Mouse (Mus musculus) embryonic facial prominence, embryonic 15.5 days (tissue): Measurements from ENCODE around the gene Ifna4. TPM values are rescaled to one million over a fixed set of nuclear protein-coding genes. Genes with fewer than 3 reads are reported as not detected.
"Not testable (repeated sequence)": the region's sequence is repeated elsewhere in the genome, so short reads cannot be mapped to it uniquely, and the experiment has no call there.

Experiments used
- ATAC-seq: fragments of 200-750 bp; cut with Nextera tagmentation; 2 replicates; pipeline ENCODE4 v1.8.0; 2017; ENCODE audit warnings: low read depth, moderate TSS enrichment; ENCODE audit not compliant: insufficient number of reproducible peaks, low FRiP score, low TSS enrichment
- H3K27ac ChIP-seq: fragments of 300-500 bp; sonication (generic); replicated peaks from 2 replicates; pipeline ENCODE4 v1.5.1; 2015; ENCODE audit warnings: mild to moderate bottlenecking, inconsistent platforms
- H3K27me3 ChIP-seq: fragments of 300-500 bp; sonication (generic); 2 replicates; pipeline ENCODE4 v1.6.1; 2015; ENCODE audit warnings: inconsistent platforms
- H3K36me3 ChIP-seq: fragments of 300-500 bp; sonication (generic); 2 replicates; pipeline ENCODE4 v1.6.1; 2015; ENCODE audit warnings: mild to moderate bottlenecking, inconsistent platforms
- H3K4me1 ChIP-seq: fragments of 300-500 bp; sonication (generic); 2 replicates; pipeline ENCODE4 v1.6.1; 2015; ENCODE audit warnings: inconsistent platforms
- H3K4me2 ChIP-seq: fragments of 300-500 bp; sonication (generic); replicated peaks from 2 replicates; pipeline ENCODE4 v1.6.1; 2015; ENCODE audit warnings: mild to moderate bottlenecking, inconsistent platforms
- H3K4me3 ChIP-seq: fragments of 300-500 bp; sonication (generic); replicated peaks from 2 replicates; pipeline ENCODE4 v1.5.1; 2015; ENCODE audit warnings: mild to moderate bottlenecking, inconsistent platforms
- H3K9ac ChIP-seq: fragments of 300-500 bp; sonication (generic); 2 replicates; pipeline ENCODE4 v1.6.1; 2015; ENCODE audit warnings: inconsistent platforms
- H3K9me3 ChIP-seq: fragments of 300-500 bp; sonication (generic); replicated peaks from 2 replicates; pipeline ENCODE4 v1.6.1; 2016; ENCODE audit warnings: inconsistent platforms
- WGBS: fragments of 180-500 bp; shearing (Covaris S2); methylation state at CpG from one replicate; pipeline ENCODE4 v1.1.7; 2015; 5-methylcytosine and 5-hydroxymethylcytosine counted together
- polyA plus RNA-seq: library from polyadenylated mRNA; unstranded; fragments of >200 nt; fragmentation: Nextera tagmentation; extraction: Ambion mirVana; gene quantifications from 2 replicates; pipeline ENCODE4 v1.2.1, GENCODE M21; 2015

Ifna4 gene
- polyA plus RNA-seq, 1 experiment from 2014 or later = not detected

GRCm38 (mm10) chr4:88830523-88830922, 11.1 kb upstream of the Ifna4 start:
- H3K4me2 ChIP-seq = no peak overlapping the region
- H3K4me3 ChIP-seq = no peak overlapping the region
- H3K9ac ChIP-seq = no peak overlapping the region
- H3K27ac ChIP-seq = no peak overlapping the region
- no peak for ATAC-seq
- no peaks in the 10 kb centered on the region for H3K27me3 ChIP-seq
- H3K4me1 ChIP-seq = no peaks in the 10 kb centered on the region
- H3K9me3 ChIP-seq = no peaks in the 10 kb centered on the region
- H3K36me3 ChIP-seq = no peaks in the 10 kb centered on the region
- 22% methylated on average over 4 of the region's 4 CpGs for WGBS

GRCm38 (mm10) chr4:88835225-88835624, 6.4 kb upstream of the Ifna4 start, which contains the start of gene Ifna5:
Gene Ifna5, plus strand, starts transcription at chr4:88835525.
- H3K4me3 ChIP-seq, H3K9ac ChIP-seq, H3K27me3 ChIP-seq, H3K27ac ChIP-seq, H3K4me1 ChIP-seq, H3K36me3 ChIP-seq, ATAC-seq, H3K9me3 ChIP-seq, H3K4me2 ChIP-seq: not testable (repeated sequence)
- 81% methylated on average over 1 of the region's 1 CpGs for WGBS

GRCm38 (mm10) chr4:88838828-88839227, 2.8 kb upstream of the Ifna4 start:
- no peaks in the 10 kb centered on the region for H3K4me1 ChIP-seq
- no peak for ATAC-seq
- H3K9ac ChIP-seq = no peak overlapping the region
- no peak overlapping the region for H3K4me3 ChIP-seq
- no peak overlapping the region for H3K27ac ChIP-seq
- no peak overlapping the region for H3K4me2 ChIP-seq
- 34% methylated on average over 3 of the region's 3 CpGs for WGBS
- H3K27me3 ChIP-seq = no peaks in the 10 kb centered on the region
- H3K9me3 ChIP-seq = no peaks in the 10 kb centered on the region
- no peaks in the 10 kb centered on the region for H3K36me3 ChIP-seq

- Histone ChIP-seq H3K36me3 (no peaks in the 10 kb centered on the region), H3K9ac (no peak overlapping the region), H3K4me2 (no peak overlapping the region), H3K27ac (no peak overlapping the region), H3K4me1 (no peaks in the 10 kb centered on the region), H3K4me3 (no peak overlapping the region), H3K27me3 (no peaks in the 10 kb centered on the region), H3K9me3 (no peaks in the 10 kb centered on the region)
- 67% methylated on average over 3 of the region's 3 CpGs for WGBS
- ATAC-seq = no peak
These were observed 1.6 kb upstream of the Ifna4 start for GRCm38 (mm10) chr4:88840058-88840457.

GRCm38 (mm10) chr4:88845334-88845733, 3.7 kb downstream of the Ifna4 start:
- Histone ChIP-seq H3K9me3 (no peaks in the 10 kb centered on the region), H3K27me3 (no peaks in the 10 kb centered on the region), H3K36me3 (no peaks in the 10 kb centered on the region), H3K4me3 (no peak overlapping the region), H3K4me2 (no peak overlapping the region), H3K9ac (no peak overlapping the region), H3K27ac (no peak overlapping the region), H3K4me1 (no peaks in the 10 kb centered on the region)
- no peak for ATAC-seq
- WGBS = 52% methylated on average over 2 of the region's 2 CpGs

- WGBS = 67% methylated on average over 1 of the region's 1 CpGs
- no peak within 1 kb of the TSS for H3K9ac ChIP-seq
- H3K36me3 ChIP-seq = no peaks in the 10 kb centered on the region
- ATAC-seq = no peak
- no peaks in the 10 kb centered on the region for H3K4me1 ChIP-seq
- H3K27me3 ChIP-seq = no peaks in the 10 kb centered on the region
- no peak within 1 kb of the TSS for H3K4me3 ChIP-seq
- H3K4me2 ChIP-seq = no peak within 1 kb of the TSS
- H3K9me3 ChIP-seq = no peaks in the 10 kb centered on the region
- no peak within 1 kb of the TSS for H3K27ac ChIP-seq
These were observed 8.0 kb downstream of the Ifna4 start, which contains the start of gene Ifna1 for GRCm38 (mm10) chr4:88849698-88850097. Gene Ifna1, plus strand, starts transcription at chr4:88850087.

GRCm38 (mm10) chr4:88851026-88851763, 9.5 kb downstream of the Ifna4 start:
- no peak for ATAC-seq
- 64% methylated on average over 4 of the region's 4 CpGs for WGBS
- Histone ChIP-seq H3K36me3 (no peaks in the 10 kb centered on the region), H3K4me3 (no peak overlapping the region), H3K27me3 (no peaks in the 10 kb centered on the region), H3K27ac (no peak overlapping the region), H3K4me1 (no peaks in the 10 kb centered on the region), H3K9me3 (no peaks in the 10 kb centered on the region), H3K9ac (no peak overlapping the region), H3K4me2 (no peak overlapping the region)

GRCm38 (mm10) chr4:88859214-88859613, 17.6 kb downstream of the Ifna4 start:
- Histone ChIP-seq H3K4me3 (no peak overlapping the region), H3K4me1 (no peaks in the 10 kb centered on the region), H3K9me3 (no peaks in the 10 kb centered on the region), H3K27ac (no peak overlapping the region), H3K9ac (no peak overlapping the region), H3K36me3 (no peaks in the 10 kb centered on the region), H3K4me2 (no peak overlapping the region), H3K27me3 (no peaks in the 10 kb centered on the region; the same call in 1 of the 2 replicates)
- no peak for ATAC-seq

- ATAC-seq = no peak
- Histone ChIP-seq H3K4me3 (no peak overlapping the region), H3K27ac (no peak overlapping the region), H3K9ac (no peak overlapping the region), H3K27me3 (no peaks in the 10 kb centered on the region; the same call in 1 of the 2 replicates), H3K36me3 (no peaks in the 10 kb centered on the region), H3K4me2 (no peak overlapping the region), H3K9me3 (no peaks in the 10 kb centered on the region), H3K4me1 (0 out of 2 replicates have a peak, but pooled peaks cover 4% of the 10 kb centered on the region)
- 4% methylated on average over 7 of the region's 7 CpGs for WGBS
These were observed 21.6 kb downstream of the Ifna4 start for GRCm38 (mm10) chr4:88863309-88863708.

- no peak overlapping the region for H3K4me2 ChIP-seq
- H3K9me3 ChIP-seq = no peaks in the 10 kb centered on the region
- no peak overlapping the region for H3K27ac ChIP-seq
- 0 out of 2 replicates have a peak, but pooled peaks cover 4% of the 10 kb centered on the region for H3K4me1 ChIP-seq
- no peaks in the 10 kb centered on the region for H3K36me3 ChIP-seq
- no peak overlapping the region for H3K4me3 ChIP-seq
- H3K27me3 ChIP-seq = no peaks in the 10 kb centered on the region; the same call in 1 of the 2 replicates
- 53% methylated on average over 9 of the region's 9 CpGs for WGBS
- no peak for ATAC-seq
- no peak overlapping the region for H3K9ac ChIP-seq
These were observed 22.9 kb downstream of the Ifna4 start for GRCm38 (mm10) chr4:88864599-88864998.

- no peak for ATAC-seq
- H3K9ac ChIP-seq = no peak overlapping the region
- H3K4me2 ChIP-seq = no peak overlapping the region
- no peaks in the 10 kb centered on the region; the same call in 1 of the 2 replicates for H3K27me3 ChIP-seq
- H3K9me3 ChIP-seq = no peaks in the 10 kb centered on the region
- H3K4me3 ChIP-seq = no peak overlapping the region
- H3K36me3 ChIP-seq = no peaks in the 10 kb centered on the region
- H3K4me1 ChIP-seq = 0 out of 2 replicates have a peak, but pooled peaks cover 4% of the 10 kb centered on the region
- H3K27ac ChIP-seq = no peak overlapping the region
- 38% methylated on average over 6 of the region's 6 CpGs for WGBS
These were observed 23.4 kb downstream of the Ifna4 start for GRCm38 (mm10) chr4:88865011-88865569.
